Mouse (Mus musculus) heart, embryonic 16.5 days (tissue): ENCODE data around the gene Tiprl. TPM values are rescaled to one million over a fixed set of nuclear protein-coding genes. Genes with fewer than 3 reads are reported as not detected.

Experiments used
- ATAC-seq: fragments of 200-750 bp; cut with Nextera tagmentation; replicated peaks from 2 replicates; pipeline ENCODE4 v1.8.0; 2017; ENCODE audit warnings: moderate number of reproducible peaks; ENCODE audit not compliant: insufficient read depth, low FRiP score; ENCODE audit errors: extremely low read depth
- H3K27ac ChIP-seq: fragments of 300-500 bp; sonication (generic); 2 replicates; pipeline ENCODE4 v1.5.1; 2014; ENCODE audit warnings: mild to moderate bottlenecking, low read length, control low read depth, moderate library complexity
- H3K27me3 ChIP-seq: fragments of 300-500 bp; sonication (generic); 2 replicates; pipeline ENCODE4 v1.6.1; 2014; ENCODE audit warnings: low read length, mixed read lengths; ENCODE audit not compliant: control insufficient read depth, insufficient read depth
- H3K36me3 ChIP-seq: fragments of 300-500 bp; sonication (generic); 2 replicates; pipeline ENCODE4 v1.6.1; 2014; ENCODE audit not compliant: control insufficient read depth, insufficient read depth
- H3K4me1 ChIP-seq: fragments of 300-500 bp; sonication (generic); 2 replicates; pipeline ENCODE4 v1.6.1; 2014; ENCODE audit warnings: low read length, mixed read lengths; ENCODE audit not compliant: control insufficient read depth, insufficient read depth
- H3K4me2 ChIP-seq: fragments of 300-500 bp; sonication (generic); 2 replicates; pipeline ENCODE4 v1.6.1; 2014; ENCODE audit warnings: low read depth, mild to moderate bottlenecking, control low read depth, low read length
- H3K4me3 ChIP-seq: fragments of 300-500 bp; sonication (generic); 2 replicates; pipeline ENCODE4 v1.5.1; 2014; ENCODE audit warnings: mild to moderate bottlenecking, control low read depth, low read length
- H3K9ac ChIP-seq: fragments of 300-500 bp; sonication (generic); 2 replicates; pipeline ENCODE4 v1.6.1; 2014; ENCODE audit warnings: low read length, control low read depth
- H3K9me3 ChIP-seq: fragments of 300-500 bp; sonication (generic); replicated peaks from 2 replicates; pipeline ENCODE4 v1.6.1; 2016; ENCODE audit warnings: low read length; ENCODE audit not compliant: control insufficient read depth
- WGBS: fragments of 180-500 bp; shearing (Covaris S2); extraction: QIAGEN DNeasy Blood & Tissue Kit; methylation state at CpG from one replicate; pipeline ENCODE4 v1.1.7; 2014; 5-methylcytosine and 5-hydroxymethylcytosine counted together
- polyA plus RNA-seq: library from polyadenylated mRNA; unstranded; fragments of >200 nt; fragmentation: Nextera tagmentation; extraction: Ambion mirVana; gene quantifications from 2 replicates; pipeline ENCODE4 v1.2.1, GENCODE M21; 2015

Gene Tiprl
- polyA plus RNA-seq, 1 experiment from 2014 or later, result 93.4 TPM

DNA sequence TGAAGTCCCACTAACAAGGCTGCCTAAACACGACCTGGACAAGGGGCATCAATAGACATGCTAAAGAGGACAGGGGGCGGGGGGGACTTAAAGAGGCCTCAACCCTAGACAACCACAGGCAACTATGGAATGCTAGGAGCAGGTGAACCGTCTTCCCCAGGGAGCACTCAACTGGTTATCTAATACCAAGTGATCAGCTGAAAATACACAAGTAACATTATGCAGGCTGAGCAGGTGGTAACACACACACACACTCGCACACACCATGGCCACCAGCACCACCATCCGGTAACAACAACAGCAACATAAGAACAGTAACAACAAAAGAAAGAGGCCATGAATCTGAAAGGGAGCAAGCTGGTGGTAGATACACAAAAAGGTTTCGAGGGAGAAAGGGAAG is 46.7 kb downstream of the Tiprl start:
- no peaks in the 10 kb centered on the region for H3K9me3 ChIP-seq
- no peak overlapping the region for H3K27ac ChIP-seq
- H3K4me2 ChIP-seq, result no peak overlapping the region
- ATAC-seq, result no peak
- no peak overlapping the region for H3K9ac ChIP-seq
- WGBS, result 78% methylated on average over 6 of the region's 6 CpGs
- no peaks in the 10 kb centered on the region for H3K27me3 ChIP-seq
- H3K4me3 ChIP-seq, result no peak overlapping the region
- H3K36me3 ChIP-seq, result no peaks in the 10 kb centered on the region; the same call in 1 of the 2 replicates
- H3K4me1 ChIP-seq, result peaks cover 30% of the 10 kb centered on the region

GRCm38 (mm10) chr1:165188806-165189580 is 47.8 kb downstream of the Tiprl start:
- Histone ChIP-seq H3K4me1 (peaks cover 26% of the 10 kb centered on the region), H3K4me3 (no peak overlapping the region), H3K36me3 (peaks cover 7% of the 10 kb centered on the region; the same call in 1 of the 2 replicates), H3K4me2 (no peak overlapping the region), H3K9ac (no peak overlapping the region), H3K9me3 (no peaks in the 10 kb centered on the region), H3K27ac (no peak overlapping the region), H3K27me3 (no peaks in the 10 kb centered on the region)
- ATAC-seq, result no peak
- 75% methylated on average over 10 of the region's 10 CpGs for WGBS

- Histone ChIP-seq H3K9me3 (no peaks in the 10 kb centered on the region), H3K4me3 (no peak overlapping the region), H3K9ac (no peak overlapping the region), H3K4me1 (peaks cover 15% of the 10 kb centered on the region), H3K27ac (no peak overlapping the region), H3K4me2 (no peak overlapping the region), H3K36me3 (peaks cover 19% of the 10 kb centered on the region), H3K27me3 (no peaks in the 10 kb centered on the region)
- 60% methylated on average over 5 of the region's 5 CpGs for WGBS
- ATAC-seq, result no peak
Observed at GRCm38 (mm10) chr1:165187357-165187756, 49.4 kb downstream of the Tiprl start.

GRCm38 (mm10) chr1:165186491-165186890 is 50.3 kb downstream of the Tiprl start:
- 79% methylated on average over 12 of the region's 12 CpGs for WGBS
- Histone ChIP-seq H3K36me3 (peaks cover 24% of the 10 kb centered on the region), H3K9me3 (no peaks in the 10 kb centered on the region), H3K27ac (no peak overlapping the region), H3K4me3 (no peak overlapping the region), H3K27me3 (no peaks in the 10 kb centered on the region), H3K9ac (no peak overlapping the region), H3K4me1 (peaks cover 12% of the 10 kb centered on the region), H3K4me2 (no peak overlapping the region)
- no peak for ATAC-seq

GRCm38 (mm10) chr1:165185116-165185515 is 51.7 kb downstream of the Tiprl start:
- H3K4me1 ChIP-seq, result peaks cover 7% of the 10 kb centered on the region
- H3K4me3 ChIP-seq, result no peak overlapping the region
- WGBS, result 54% methylated on average over 7 of the region's 7 CpGs
- H3K27me3 ChIP-seq, result no peaks in the 10 kb centered on the region
- ATAC-seq, result 0 out of 2 replicates have a peak, but pooled peaks have one; percentile 21
- H3K9me3 ChIP-seq, result no peaks in the 10 kb centered on the region
- H3K4me2 ChIP-seq, result no peak overlapping the region
- H3K9ac ChIP-seq, result no peak overlapping the region
- peaks cover 29% of the 10 kb centered on the region for H3K36me3 ChIP-seq
- no peak overlapping the region for H3K27ac ChIP-seq

GRCm38 (mm10) chr1:165184178-165184577 is 52.6 kb downstream of the Tiprl start:
- Histone ChIP-seq H3K27ac (no peak overlapping the region), H3K36me3 (peaks cover 29% of the 10 kb centered on the region), H3K4me2 (no peak overlapping the region), H3K4me3 (no peak overlapping the region), H3K27me3 (no peaks in the 10 kb centered on the region), H3K4me1 (peaks cover 7% of the 10 kb centered on the region), H3K9ac (no peak overlapping the region), H3K9me3 (no peaks in the 10 kb centered on the region)
- 88% methylated on average over 3 of the region's 3 CpGs for WGBS
- ATAC-seq, result no peak

DNA sequence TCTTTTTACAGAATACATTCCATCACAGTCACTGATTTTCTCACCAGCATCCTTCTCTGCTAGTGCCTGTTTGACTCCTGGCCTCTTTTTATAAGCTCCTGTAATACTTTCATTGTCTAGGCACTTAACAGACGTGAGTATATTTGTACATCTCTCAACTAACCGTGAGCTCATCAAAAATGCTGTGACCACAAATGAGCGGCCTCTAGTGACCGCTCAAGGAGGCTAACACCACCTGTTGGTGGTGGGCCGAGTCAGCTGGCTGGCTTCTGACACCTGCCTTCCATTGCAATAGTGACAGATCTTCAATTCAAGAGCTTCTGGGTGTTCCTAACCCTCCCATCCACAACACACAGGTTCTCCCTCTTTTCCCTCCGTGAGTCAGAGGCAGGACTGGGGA is 53.4 kb downstream of the Tiprl start:
- H3K9me3 ChIP-seq, result no peaks in the 10 kb centered on the region
- WGBS, result 72% methylated on average over 6 of the region's 6 CpGs
- H3K4me1 ChIP-seq, result peaks cover 5% of the 10 kb centered on the region
- ATAC-seq, result no peak
- H3K27ac ChIP-seq, result no peak overlapping the region
- no peak overlapping the region for H3K9ac ChIP-seq
- H3K27me3 ChIP-seq, result no peaks in the 10 kb centered on the region
- peaks cover 37% of the 10 kb centered on the region for H3K36me3 ChIP-seq
- H3K4me3 ChIP-seq, result no peak overlapping the region
- no peak overlapping the region for H3K4me2 ChIP-seq

- peaks cover 38% of the 10 kb centered on the region for H3K36me3 ChIP-seq
- WGBS, result 80% methylated on average over 5 of the region's 5 CpGs
- ATAC-seq, result no peak
Observed at GRCm38 (mm10) chr1:165179321-165179720, 57.5 kb downstream of the Tiprl start.

DNA sequence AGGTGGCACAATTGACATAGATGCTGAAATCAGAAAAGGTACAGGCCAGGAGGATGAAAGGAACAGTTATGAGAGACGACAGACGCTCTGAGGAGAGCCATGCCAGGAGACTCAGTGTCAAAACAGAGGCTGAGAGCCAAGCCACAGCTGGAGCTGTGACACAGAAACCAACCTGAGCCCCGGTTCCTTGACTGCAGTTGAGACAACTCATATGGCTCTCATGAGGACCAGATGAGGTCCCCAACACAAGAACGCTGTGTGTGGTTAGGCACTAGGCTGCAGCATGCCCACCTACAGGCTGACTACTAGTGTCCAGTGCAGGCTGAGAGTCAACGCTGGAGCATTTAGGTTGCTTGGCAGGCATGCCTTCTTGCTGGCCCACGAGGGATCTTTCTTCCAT is 58.7 kb downstream of the Tiprl start:
- 76% methylated on average over 6 of the region's 6 CpGs for WGBS
- ATAC-seq, result no peak
- Histone ChIP-seq H3K4me3 (no peak overlapping the region), H3K27me3 (no peaks in the 10 kb centered on the region), H3K9me3 (no peaks in the 10 kb centered on the region), H3K4me1 (no peaks in the 10 kb centered on the region), H3K27ac (no peak overlapping the region), H3K9ac (no peak overlapping the region), H3K36me3 (peaks cover 29% of the 10 kb centered on the region), H3K4me2 (no peak overlapping the region)

More at GRCm38 (mm10) chr1:165179321-165179720, 57.5 kb downstream of the Tiprl start:
- no peak overlapping the region for H3K4me3 ChIP-seq
- no peak overlapping the region for H3K9ac ChIP-seq
- no peaks in the 10 kb centered on the region for H3K9me3 ChIP-seq
- H3K27ac ChIP-seq, result no peak overlapping the region
- H3K4me2 ChIP-seq, result no peak overlapping the region
- no peaks in the 10 kb centered on the region for H3K4me1 ChIP-seq
- no peaks in the 10 kb centered on the region for H3K27me3 ChIP-seq
